Mouse (Mus musculus): ENCODE measurements at regions not wholly inside any gene's neighbourhood (a gene's known extent, or its start where the extent isn't known, plus 50 kb on each side); places are given as distances from the start of the nearest gene placed in this dataset.

DNA sequence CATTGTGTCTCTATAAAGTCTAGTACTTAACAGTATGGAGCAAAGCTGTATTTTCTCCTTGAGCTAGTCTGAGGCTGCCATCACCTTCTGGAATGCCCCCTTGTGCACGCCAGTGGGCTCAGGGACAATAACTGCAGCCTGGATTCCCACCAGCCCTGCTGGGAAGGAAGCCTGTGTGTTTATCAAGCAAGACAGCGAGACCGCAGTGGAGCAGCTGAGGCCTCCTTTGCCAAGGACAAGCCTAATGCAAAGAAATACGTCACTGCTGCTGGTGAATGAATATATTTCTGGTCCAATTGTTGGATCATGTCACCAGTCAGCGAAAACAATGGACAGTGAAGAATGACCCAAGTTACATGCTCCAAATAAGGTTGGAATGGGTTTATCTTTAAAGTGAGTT lies 190.8 kb upstream of the Tank start:
- TF ChIP-seq CTCF (IDR thresholded peaks at IDR 0.05; ENCODE audit: borderline replicate concordance, insufficient read depth, low read length) (no peak), POLR2A (IDR thresholded peaks at IDR 0.05; ENCODE audit: low read depth, low read length) (no peak)

All from embryonic fibroblast, embryonic 13.5 days (primary cell).